Mouse (Mus musculus) kidney, adult 2 months (tissue): ENCODE measurements around the gene Pomt1.

Experiments
- CTCF ChIP-seq: fragments of 200-500 bp; conservative IDR thresholded peaks from 2 replicates; pipeline ENCODE4 v1.5.1; 2011; ENCODE audit warnings: low read depth, mild to moderate bottlenecking, control low read depth, low read length, moderate library complexity, mixed read lengths; ENCODE audit not compliant: insufficient read depth, insufficient read length
- POLR2A ChIP-seq: fragments of 200-500 bp; IDR thresholded peaks from one replicate; pipeline ENCODE4 v1.6.1; 2011; ENCODE audit warnings: low read depth, low read length, control low read depth

DNA sequence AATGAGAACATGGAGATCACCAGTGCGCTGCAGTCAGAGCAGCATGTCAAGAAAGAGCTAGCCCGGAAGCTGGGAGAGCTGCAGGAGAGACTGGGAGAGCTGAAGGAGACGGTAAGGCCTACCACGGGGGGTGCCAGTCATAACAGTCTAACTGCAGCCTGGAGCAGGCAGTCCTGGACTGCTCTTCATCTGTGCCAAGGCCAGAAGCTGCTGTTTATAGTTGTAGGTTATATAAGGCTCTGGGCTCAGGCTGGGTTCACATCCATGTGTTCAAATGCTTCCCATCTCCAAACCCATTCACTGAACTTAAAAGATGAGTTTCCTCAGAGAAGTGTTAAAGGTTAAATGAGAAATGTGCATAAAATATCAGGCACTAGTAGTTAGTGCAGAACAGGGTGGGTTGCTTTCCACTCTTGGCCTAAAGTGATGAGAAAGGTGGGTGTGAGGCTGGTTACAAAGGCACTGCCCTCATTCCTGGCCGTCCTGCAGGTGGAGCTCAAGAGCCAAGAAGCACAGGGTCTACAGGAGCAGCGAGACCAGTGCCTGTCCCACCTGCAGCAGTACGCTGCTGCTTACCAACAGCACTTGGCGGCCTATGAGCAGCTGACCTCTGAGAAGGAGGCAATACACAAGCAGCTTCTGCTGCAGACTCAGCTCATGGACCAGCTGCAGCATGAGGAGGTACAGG is 67.9 kb downstream of the Pomt1 start:
- TF ChIP-seq CTCF (peak; percentile 74), POLR2A (no peak)
